Mouse (Mus musculus) layer of hippocampus, adult 9-11 months (tissue): ENCODE measurements around the gene Wdr34.

Experiments used
- DNase-seq: peaks from one replicate; pipeline ENCODE4 v3.0.0; 2022

The Wdr34 gene

DNA sequence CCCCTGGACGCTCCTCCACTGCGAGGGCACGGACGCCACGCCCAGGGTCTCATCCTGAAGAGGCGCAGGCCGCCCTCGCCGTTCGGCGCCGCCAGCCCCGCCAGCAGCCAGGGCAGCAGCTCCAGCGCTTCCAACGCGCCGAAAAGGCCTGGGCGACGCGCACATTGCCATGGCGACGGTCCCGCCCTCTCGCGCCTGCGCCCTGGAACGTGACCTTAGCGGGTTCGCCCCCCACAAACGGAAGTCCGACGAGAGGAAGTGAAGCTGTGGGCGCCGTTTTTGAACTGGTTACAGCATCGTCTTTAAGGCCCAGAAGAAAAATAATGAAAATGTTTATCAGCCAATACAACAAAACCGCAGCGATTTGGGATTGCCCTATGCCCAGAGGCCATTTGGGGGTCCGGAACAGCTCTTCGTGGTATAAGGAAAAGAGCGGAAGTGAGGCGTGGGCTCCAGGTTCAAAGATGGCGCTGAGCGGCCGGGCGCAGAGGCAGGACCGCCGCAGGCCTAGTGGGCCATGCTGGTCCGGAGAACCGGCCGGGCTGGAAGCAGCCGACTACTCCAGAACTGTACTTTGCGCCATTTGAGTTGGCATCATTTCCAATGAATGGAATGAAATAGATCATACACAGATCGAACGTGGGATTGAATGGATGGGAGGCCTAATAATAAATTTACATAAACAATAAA, at the start of gene Wdr34:
TSS of gene Wdr34 (minus strand) at position 183 of the 690 bp plus-strand sequence.
- DNase-seq = peak; percentile 95

DNA sequence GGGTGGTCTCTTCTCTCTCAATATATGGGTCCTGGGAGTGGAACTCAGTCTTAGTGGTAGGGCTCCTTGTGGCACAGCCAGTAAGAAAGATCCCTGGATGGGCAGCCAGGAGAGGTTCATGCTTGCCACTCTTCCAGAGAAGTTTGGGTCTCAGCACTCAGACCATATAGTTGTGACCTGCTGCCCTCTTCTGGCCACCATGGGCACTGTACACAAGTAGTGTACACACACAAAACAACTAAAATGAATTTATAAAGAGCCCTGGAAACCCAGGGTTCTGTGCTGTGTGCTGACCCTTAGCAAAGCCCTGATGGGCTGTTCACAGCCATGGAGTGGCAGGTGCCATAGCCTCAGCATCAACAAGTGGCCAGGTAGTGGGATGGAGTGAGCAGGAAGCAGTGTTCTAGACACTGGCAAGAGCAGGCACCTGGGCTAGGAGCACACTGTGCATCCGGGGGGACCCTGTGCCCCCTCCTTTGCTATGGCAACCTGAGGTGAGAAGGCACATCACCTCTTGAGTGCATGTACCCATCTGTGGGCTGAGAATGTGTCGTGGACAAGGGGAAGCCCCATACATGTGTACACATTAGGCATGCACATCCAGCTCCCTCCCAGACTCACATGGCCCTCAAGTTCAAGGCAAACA, 47.3 kb upstream of the Wdr34 start:
- DNase-seq = no peak

DNA sequence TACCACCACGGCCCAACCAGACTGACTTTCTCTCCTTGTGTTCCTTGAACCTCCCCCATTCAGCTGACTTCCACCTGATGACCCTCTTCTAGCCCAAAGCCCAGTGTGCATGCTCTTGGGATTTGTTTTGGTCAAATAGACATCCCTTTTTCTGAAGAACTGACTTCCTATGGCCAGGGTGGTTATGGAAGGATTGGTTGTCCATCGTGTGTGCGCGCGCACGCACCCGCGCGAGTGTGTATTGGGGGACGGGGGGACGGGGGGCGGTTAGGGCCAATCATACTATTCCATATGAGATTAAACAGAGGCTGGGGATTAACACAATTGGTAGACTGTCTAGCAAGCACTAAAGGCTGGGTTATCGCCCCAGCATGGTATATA, 45.5 kb upstream of the Wdr34 start:
- no peak for DNase-seq

DNA sequence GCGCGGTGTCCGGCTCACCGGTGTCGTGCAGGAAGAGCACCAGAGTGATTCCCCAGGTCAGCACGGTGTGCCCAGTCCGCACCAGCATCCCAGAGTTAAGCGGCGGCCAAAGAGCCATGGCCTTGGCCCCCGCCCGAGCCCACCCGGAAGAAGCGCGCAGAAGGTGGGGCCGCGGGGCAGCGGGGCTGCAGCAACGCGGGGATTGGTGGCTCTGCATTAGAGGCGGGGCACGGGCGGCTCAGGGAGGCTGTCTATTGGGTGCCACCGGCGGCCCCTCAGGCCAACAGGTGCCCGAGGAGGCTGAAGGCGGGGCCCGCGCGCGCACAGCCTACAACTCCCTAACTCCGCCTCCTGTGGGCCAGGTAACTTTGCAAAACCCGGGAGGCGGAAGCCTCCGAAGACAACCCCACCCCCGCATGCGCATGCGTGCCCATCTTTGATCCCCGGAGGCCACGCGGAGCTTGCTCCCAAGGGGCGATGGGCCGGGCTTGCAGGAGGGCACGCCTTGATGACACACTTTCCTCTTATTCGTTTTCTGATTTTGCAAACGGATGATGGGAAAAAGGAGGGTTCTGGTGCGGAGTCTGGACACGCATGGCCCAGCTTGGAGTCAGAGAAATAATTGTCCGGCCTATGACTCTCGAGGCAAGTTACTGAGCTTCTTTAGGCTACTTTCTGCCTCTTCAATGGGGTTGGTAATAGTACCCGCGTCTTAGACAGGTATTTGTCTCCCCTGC, 45.0 kb upstream of the Wdr34 start, which contains the start of gene Zdhhc12:
TSS of gene Zdhhc12 (minus strand) at position 178 of the 737 bp plus-strand sequence.
- peak; percentile 97 for DNase-seq

DNA sequence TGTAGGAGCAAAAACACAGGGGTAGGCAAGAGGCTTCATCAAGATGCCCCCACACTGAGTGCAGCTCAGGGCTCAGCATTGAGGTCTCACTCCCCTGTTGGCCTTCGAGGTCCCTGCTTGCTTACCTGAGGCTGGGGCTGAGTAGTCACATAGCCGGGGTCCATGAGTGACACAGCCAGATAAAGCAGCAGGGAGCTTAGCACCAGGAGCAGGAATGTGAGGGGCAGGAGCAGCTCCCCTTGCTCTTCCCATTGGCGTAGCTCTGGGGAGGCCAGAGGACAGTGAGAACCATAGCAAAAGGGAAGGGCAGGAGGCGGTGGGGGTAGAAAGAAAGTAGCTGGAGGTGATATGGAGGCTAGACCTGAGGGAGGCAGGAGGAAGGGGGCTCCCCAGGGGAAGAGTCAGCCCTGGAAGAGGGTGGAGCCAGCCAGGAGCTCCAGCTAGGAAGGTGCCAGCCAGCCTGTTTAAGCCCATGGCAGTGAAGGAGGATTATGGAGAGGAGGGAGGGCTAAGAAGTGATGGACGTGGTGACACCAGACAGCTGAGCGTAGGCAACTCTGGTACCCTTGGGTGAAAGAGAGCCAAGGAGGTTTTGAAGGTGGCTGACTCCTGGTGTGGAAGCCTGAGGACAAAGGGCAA, 43.7 kb upstream of the Wdr34 start:
- no peak for DNase-seq

DNA sequence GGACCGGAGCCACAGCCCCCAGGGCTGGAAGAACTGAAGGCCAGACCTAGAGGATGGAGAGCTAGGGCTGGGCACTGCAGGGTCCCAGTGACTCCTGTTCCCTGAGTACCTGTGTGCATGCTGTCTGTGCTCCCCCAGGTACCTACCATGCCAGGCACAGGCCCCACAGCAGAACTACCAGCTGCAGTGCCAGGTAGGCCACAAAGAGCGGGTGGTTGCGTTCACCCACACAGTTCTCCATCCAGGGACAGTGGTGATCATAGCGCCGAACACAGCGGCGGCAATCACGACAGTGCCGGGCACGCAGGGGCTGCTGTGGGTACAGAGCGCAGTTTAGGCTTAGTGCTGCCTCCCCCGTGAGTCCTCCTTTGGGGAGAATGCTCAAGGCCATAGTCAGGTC, 42.8 kb upstream of the Wdr34 start:
- DNase-seq = no peak

DNA sequence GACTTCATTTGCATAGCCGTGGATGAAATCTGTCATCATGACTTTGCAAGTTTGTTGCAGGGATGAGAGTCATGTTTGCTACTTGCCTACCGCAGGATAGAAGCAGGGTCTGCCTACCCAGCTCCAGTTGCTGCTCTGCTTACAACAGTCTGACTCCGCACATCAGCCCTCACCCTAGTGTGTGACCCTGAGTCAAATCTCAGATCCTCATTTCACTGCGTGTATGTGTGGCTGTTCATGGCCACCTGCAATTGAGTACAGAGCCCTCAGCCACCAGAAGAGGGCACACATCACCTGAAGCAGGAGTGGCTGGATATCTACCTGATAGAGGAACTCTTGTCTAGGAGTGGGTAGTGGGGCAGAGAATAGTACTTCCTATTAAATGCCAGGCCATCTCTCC, 38.6 kb upstream of the Wdr34 start:
- DNase-seq = no peak

DNA sequence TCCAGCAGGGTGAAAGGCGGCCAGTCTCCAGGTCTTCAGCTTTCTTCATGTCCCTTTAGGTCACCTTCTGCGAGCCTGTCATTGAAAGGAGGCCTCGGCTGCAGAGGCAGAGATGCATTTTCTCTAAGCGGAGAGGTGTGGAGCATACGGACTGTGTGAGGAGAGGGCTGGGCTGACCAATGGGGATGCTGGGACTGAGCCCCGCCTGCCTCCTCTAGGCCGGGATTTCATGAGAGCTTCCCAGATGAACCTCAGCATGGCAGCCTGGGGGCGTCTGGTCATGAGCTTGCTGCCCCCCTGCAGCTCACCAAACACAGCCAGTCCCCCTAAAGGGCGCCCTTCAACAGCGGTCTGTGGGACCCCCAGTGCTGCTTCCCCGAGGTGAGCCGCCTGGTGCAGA, 36.0 kb upstream of the Wdr34 start:
- no peak for DNase-seq

DNA sequence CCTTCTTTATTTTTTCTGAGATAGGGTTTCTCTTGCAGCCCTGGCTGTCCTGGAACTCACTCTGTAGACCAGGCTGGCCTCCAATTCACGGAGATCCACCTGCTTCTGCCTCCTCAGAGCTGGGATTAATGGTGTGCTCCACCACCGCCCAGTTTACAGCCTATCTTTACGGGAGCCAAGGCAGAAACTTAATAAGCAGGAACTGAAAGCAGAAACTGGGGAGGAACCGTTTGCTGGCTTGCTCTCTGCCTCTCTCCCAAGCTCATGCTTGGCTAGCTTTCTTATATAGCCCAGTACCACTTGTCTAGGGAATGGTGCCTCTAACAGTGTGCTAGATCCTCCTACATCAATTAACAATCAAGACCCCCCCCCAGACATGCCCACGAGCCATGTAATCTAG, 35.4 kb upstream of the Wdr34 start:
- no peak for DNase-seq

DNA sequence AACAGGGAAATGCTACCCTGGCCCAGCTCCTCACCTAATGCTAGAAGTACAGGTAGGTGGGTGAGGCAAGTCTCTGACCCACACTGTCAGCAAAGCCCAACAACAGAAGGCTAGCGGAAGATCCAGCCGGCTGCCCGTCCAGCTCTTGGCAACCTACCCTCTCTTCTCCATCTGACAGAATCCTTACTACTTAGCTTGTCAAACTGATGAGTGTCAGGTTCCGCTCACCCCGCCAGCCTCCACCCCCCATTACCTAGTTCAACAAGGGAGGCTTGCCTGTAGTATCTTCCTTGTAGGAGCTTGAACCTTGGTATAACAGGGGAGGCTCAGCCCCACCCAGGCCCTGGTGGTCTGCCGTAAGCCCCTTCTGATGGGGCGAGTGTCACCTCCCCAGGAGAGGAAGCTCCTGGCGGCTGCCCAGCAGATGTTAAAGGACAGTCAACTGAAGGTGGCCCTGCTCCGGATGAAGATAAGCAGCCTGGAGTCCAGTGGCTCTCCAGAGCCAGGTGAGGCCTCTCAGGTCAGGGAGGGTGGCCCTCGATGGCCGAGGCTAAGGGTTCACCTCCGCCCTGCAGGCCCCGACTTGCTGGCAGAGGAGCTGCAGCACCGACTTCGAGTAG, 31.6 kb upstream of the Wdr34 start:
- DNase-seq = no peak

DNA sequence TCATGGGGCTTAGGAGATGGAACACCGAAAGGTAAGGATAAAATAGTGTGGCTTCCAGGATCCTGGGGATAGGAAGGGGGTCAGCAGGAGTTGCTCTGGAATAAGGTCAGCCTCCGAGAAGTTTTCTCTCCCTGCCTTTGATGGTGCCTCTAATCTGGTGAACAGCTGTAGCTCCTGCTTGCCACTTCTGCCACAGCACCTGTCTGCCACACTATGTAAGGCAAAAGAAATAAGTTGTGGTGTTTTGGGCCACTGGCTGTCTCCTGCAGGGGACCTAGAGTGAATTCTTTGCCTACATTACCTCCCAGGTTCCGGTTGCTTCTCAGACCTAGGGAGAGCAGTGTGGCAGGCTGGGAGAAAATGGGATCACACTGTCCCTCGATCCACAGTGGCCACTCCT, 30.1 kb upstream of the Wdr34 start:
- no peak for DNase-seq

DNA sequence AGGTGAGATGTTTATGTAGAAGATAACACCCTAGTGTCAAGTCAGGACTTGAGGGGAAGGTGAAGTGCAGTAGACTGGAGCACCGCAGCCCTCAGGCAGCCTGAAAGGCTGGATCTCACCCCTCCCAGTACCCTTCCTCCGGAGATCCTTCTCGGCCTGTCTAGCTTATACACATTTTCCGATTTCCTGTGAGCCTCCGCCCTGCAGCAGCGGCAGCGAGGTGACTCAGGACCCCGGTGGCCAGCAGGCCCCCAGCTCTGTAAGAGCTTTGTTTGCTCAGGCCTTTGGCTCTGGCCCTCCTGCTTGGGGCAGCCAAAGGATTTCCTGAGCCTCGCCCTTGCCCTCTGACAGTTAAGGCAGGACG, 29.6 kb upstream of the Wdr34 start:
- no peak for DNase-seq

DNA sequence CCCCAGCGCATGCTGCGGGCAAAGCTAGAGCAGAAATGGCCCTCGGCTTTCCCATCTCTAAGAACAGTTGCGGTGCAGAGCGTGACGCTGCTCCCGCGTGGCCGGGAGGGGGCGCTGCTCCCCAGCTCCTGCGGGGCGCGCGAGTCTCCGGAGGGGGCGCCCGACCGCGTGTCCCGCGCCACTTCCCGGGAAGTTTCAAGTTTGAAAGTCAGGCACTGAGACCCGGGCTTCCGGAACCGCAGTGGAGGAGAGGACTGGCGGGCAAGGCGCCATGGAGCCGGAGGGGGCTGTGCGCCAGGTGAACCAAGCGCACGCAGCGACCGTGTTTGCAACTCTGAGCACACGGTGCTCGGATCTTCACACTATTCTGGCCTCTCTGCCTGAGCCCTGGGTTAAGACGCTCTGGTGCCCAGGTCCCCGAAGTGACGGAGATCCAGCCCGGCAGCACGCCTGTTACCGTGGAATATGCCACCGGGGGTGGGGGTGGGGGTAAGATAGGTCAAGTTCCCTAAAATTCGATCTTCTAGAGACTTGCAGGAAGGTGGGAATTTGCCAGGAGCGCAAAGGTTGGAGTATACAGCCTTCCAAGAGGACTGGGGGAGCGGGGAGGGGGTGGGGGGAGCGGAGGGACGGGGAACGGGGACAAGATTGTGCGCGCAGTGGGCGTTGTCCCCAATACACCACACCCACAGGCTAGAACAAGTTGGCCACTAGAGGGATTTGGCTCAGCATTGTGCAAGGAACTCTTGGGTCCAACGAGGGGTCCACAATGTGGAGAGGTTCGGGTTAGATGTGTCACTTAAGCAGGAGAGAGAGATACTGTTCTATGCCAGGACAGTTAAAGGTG, 29.0 kb upstream of the Wdr34 start, which contains the start of gene Pkn3:
TSS of gene Pkn3 (plus strand) at position 183 of the 847 bp plus-strand sequence.
- DNase-seq = peak; percentile 61

DNA sequence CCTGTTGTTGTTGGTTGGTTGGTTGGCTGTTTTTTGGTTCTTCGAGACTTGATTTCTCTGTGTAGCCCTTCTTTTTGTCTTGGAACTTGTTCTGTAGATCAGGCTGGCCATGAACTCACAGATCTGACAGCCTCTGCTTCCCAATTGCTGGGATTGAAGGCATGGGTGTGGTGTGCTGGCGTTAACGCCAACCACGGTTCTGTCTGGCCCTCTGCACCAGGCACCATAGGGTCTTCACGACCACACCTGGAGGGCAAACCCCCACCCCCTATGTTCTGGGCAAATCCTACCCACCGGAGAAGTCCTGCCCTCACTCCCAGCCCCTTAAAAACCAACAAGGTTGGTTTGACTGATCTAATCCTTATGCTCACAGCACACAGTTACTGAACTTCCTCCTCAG, 28.3 kb upstream of the Wdr34 start:
- DNase-seq = no peak

DNA sequence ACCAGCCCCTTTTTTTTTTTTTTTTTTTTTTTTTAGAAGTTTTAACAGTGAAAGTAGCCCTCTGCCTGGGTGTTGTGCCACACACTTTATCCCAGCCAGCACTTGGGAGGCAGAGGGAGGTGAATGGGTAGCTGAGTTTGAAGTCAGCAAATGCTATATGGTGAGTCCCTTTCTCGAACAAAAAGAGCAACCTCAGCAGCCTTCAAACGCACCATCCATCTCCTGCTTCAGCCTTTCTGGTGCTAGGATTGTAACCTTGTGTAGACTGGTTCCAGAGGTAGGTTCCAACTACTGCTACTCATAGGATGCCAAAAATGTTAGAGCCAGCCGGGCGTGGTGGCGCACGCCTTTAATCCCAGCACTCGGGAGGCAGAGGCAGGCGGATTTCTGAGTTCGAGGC, 27.8 kb upstream of the Wdr34 start:
- DNase-seq = no peak

DNA sequence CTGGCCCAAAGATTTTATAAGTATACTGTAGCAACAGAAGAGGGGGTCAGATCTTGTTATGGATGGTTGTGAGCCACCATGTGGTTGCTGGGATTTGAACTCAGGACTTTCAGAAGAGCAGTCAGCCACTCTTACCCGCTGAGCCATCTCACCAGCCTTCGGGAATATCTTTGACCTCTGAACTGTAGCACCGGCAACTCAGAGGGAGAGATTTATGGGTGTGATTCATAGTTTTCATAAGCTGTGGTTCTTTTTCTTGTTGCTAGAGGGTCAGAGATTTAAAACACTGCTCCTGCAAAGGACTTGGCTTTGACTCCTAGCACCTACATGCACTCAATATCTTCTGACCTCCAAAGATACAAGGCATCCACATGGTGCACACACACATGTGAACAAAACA, 26.9 kb upstream of the Wdr34 start:
- DNase-seq = no peak

DNA sequence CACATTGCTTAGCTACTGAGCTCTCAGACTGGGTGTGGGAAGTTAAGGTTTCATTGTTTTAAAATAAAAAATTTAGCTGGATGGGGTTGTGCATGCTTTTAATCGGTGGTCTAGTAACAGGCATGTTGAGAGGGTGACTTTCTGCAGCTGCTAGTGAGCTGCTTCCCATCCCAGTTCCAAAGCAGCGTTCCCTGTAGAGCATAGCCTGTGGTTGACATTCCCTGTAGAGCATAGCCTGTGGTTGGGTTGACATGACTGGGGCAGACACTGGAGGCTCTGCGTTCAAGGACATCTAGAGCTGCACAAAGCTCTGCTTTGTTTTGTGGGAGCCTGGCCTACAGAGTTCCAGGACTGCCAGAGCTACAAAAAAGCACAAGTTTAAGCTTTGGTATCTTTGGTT, 24.6 kb upstream of the Wdr34 start:
- DNase-seq = no peak

DNA sequence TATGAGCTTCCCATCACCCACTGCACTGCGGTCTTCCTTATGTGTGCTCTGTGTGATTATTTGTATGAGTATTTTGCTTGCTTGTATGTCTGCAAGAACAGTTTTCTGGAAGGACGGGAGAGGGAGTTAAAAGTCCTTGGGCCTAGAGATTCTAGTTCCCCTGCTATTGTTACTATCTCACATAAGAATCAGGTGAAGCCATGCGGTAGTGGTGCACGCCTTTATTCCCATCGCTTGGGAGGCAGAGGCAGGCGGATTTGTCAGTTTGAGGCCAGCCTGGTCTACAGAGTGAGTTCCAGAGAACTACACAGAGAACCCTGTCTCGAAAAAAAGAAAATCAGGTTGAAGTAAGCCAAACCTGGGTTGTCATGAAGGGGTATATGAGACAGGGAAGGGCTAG, 24.2 kb upstream of the Wdr34 start:
- DNase-seq = no peak

DNA sequence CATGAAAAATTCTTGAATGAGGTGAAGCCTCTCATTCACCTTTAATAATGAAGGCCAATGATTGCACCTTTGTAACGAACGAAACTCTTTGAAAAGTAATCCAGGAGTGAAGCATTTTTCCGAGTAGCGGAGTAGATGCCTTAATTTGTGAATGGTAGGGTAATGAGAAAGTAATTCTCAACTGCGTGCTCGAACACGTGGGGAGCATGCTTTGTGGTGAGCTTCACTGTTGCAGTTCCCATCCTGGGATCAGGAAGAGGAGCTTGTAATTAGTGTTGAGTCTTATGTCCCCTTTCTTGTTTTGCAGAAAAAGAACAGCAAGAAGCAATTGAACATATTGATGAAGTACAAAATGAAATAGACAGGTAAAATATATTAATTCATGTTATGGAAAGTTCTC, 19.3 kb upstream of the Wdr34 start:
- DNase-seq = no peak

DNA sequence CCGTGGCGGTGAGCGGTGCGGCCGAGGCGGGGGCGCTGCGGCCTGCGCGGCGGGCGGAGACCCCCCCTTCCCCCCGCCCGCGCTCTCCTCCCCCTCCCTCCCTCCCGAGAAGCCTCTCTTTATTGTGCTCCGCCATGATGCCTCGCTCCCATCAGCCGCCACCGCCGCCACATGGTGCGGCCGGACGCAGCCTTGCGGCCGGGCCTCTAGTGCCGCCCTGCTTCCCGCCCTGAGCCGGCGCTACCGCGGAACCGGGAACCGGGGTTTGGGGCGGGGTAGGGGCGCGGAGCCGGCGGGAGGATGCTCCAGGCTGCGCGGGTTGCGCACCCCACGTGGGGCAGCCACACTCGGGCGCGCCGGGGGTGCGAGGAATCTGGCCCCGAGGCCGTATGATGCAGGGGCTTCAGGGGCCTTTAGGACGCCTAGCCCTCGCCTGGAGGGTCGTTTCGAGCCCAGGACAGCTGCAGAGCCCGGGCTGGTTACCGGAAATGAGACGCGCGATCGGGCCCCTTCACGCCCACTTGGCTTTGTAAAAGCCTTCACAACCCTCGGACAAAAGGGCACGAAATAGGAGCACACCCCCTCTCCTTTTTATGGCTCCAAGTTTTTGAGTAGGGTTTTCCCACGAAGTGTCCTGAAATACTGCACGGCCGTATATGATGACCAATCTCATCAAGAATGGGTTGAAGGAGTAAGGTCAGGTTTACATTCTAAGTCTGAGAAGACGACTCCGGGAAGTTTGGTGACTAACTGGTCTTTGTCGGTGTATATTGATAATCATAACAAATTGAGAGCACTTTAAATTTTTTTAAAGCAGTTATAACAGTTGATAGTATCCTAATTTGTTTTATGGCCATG, 18.6 kb upstream of the Wdr34 start:
- DNase-seq = no peak
